Mouse (Mus musculus) heart, embryonic 12.5 days (tissue): Measurements from ENCODE around the gene Lipe. TPM values are rescaled to one million over a fixed set of nuclear protein-coding genes. Genes with fewer than 3 reads are reported as not detected.
"Not testable (repeated sequence)": the region's sequence is repeated elsewhere in the genome, so short reads cannot be mapped to it uniquely, and the experiment has no call there.

ENCODE experiments used
- ATAC-seq: fragments of 200-750 bp; cut with Nextera tagmentation; 2 replicates; pipeline ENCODE4 v1.8.0; 2017; ENCODE audit warnings: moderate TSS enrichment, moderate library complexity; ENCODE audit not compliant: insufficient number of reproducible peaks, low FRiP score
- H3K27ac ChIP-seq: fragments of 300-500 bp; sonication (generic); 2 replicates; pipeline ENCODE4 v1.5.1; 2016; ENCODE audit warnings: mild to moderate bottlenecking, moderate library complexity; ENCODE audit not compliant: poor library complexity, severe bottlenecking
- H3K27me3 ChIP-seq: fragments of 300-500 bp; sonication (generic); replicated peaks from 2 replicates; pipeline ENCODE4 v1.6.1; 2016; ENCODE audit warnings: mild to moderate bottlenecking, moderate library complexity
- H3K36me3 ChIP-seq: fragments of 300-500 bp; sonication (generic); 2 replicates; pipeline ENCODE4 v1.6.1; 2016; ENCODE audit warnings: mild to moderate bottlenecking, moderate library complexity
- H3K4me1 ChIP-seq: fragments of 300-500 bp; sonication (generic); replicated peaks from 2 replicates; pipeline ENCODE4 v1.6.1; 2016; ENCODE audit warnings: mild to moderate bottlenecking
- H3K4me2 ChIP-seq: fragments of 300-500 bp; sonication (generic); 2 replicates; pipeline ENCODE4 v1.6.1; 2016; ENCODE audit warnings: mild to moderate bottlenecking, moderate library complexity
- H3K4me3 ChIP-seq: fragments of 300-500 bp; sonication (generic); 2 replicates; pipeline ENCODE4 v1.5.1; 2016; ENCODE audit warnings: mild to moderate bottlenecking
- H3K9ac ChIP-seq: fragments of 300-500 bp; sonication (generic); 2 replicates; pipeline ENCODE4 v1.6.1; 2016; ENCODE audit warnings: mild to moderate bottlenecking, moderate library complexity
- H3K9me3 ChIP-seq: fragments of 300-500 bp; sonication (generic); replicated peaks from 2 replicates; pipeline ENCODE4 v1.6.1; 2016; ENCODE audit warnings: mild to moderate bottlenecking, moderate library complexity
- WGBS: fragments of 180-500 bp; shearing (Covaris S2); methylation state at CpG from one replicate; pipeline ENCODE4 v1.1.7; 2016; 5-methylcytosine and 5-hydroxymethylcytosine counted together
- polyA plus RNA-seq: library from polyadenylated mRNA; unstranded; fragments of >200 nt; fragmentation: Nextera tagmentation; extraction: Ambion mirVana; gene quantifications from 2 replicates; pipeline ENCODE4 v1.2.1, GENCODE M21; 2016

Gene Lipe
- polyA plus RNA-seq, 1 experiment from 2014 or later = 4.1 TPM

DNA sequence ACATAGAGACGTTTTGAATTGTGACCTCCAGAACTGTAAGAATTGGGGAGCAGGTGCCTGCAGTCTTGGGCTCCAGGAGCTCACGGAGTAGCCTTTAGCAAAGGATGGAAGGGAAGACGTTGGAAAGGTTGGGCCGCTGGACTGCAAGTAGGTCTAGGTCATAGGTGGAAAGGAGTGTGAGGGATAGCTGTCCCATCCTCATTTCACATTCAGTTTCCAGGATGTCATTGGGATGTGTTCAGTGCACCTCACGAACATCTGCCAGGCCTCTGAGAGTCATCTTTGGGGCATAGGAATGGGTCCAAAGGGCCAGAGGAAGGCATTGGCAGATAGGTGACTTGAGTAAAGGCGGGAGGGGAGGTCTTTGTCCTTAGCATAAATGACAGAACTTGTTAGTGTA lies 33.9 kb upstream of the Lipe start:
- Histone ChIP-seq H3K4me1 (no peaks in the 10 kb centered on the region; the same call in 1 of the 2 replicates), H3K9me3 (no peaks in the 10 kb centered on the region), H3K9ac (no peak overlapping the region), H3K27me3 (no peaks in the 10 kb centered on the region), H3K4me2 (no peak overlapping the region), H3K36me3 (no peaks in the 10 kb centered on the region), H3K27ac (no peak overlapping the region), H3K4me3 (no peak overlapping the region)
- 82% methylated on average over 6 of the region's 6 CpGs for WGBS
- no peak for ATAC-seq

DNA sequence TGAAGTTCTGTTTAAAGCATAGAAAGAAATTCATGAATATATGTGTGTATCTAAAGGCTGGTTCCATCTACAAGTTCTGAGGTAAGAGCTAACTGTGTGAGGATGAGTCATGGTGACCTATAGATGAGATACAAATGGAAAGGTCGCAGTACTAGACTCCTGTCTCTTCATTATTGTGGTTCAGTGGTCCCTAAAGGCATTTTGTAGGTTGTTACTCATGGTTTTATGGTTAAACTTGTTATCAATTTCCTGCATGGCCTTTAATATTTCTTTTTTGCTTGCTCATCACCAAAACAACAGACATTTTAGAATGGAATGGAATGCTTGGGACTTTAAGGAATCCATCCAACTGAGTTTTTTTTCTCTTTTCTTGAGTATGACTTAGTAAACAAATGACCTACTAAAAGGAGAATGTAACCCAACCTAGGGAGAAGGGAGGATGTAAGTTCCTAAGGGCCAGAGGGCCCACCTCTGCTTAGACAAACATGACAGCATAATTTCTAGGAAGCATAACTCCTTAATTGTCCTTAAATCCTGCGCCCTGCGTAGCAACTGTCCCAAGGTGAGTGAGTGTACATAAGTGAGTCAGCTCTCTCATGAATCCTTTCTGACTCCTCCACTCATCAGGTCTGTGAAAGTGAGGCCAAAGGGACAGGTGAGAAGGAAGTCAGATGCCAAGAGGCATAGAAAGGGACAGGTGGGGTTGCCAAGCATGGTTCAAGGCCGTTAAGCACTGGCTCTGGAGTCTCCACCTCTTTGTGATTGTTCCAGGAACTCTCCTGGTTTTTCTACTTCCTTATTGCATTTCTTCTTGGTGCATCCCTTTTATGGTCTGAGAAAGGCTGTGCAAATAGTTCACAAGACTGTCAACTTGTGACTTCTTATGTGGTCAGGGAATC lies 31.6 kb upstream of the Lipe start:
- no peak for ATAC-seq
- H3K9me3 ChIP-seq = no peaks in the 10 kb centered on the region
- no peak overlapping the region for H3K27ac ChIP-seq
- no peak overlapping the region for H3K9ac ChIP-seq
- WGBS = 76% methylated on average over 4 of the region's 4 CpGs
- no peaks in the 10 kb centered on the region for H3K27me3 ChIP-seq
- H3K4me1 ChIP-seq = no peaks in the 10 kb centered on the region; the same call in 1 of the 2 replicates
- H3K4me2 ChIP-seq = no peak overlapping the region
- H3K4me3 ChIP-seq = no peak overlapping the region
- no peaks in the 10 kb centered on the region for H3K36me3 ChIP-seq

DNA sequence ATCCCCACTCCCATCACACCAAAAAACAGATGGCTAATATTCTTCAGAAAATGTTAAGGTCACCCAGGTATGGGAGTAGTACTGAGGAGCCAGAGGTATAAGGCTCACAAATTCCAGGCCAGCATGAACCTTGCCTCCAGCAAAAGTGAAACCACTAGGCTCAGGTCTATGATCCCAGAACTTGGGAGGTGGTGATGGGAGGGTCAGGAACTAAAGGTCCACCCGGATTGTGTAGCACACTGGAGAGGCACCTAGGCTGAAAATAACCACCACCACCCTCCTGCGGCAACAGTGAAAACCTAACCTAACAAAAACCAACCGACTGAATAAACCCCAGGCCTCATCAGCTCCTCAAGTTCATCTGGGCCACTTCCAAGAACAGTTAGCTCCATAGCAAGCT lies 29.8 kb upstream of the Lipe start:
- Histone ChIP-seq H3K36me3 (no peaks in the 10 kb centered on the region), H3K4me2 (no peak overlapping the region), H3K9me3 (no peaks in the 10 kb centered on the region), H3K9ac (no peak overlapping the region), H3K27me3 (peaks cover 8% of the 10 kb centered on the region), H3K4me3 (no peak overlapping the region), H3K27ac (no peak overlapping the region), H3K4me1 (no peaks in the 10 kb centered on the region; the same call in 1 of the 2 replicates)
- ATAC-seq = no peak
- 76% methylated on average over 3 of the region's 3 CpGs for WGBS

DNA sequence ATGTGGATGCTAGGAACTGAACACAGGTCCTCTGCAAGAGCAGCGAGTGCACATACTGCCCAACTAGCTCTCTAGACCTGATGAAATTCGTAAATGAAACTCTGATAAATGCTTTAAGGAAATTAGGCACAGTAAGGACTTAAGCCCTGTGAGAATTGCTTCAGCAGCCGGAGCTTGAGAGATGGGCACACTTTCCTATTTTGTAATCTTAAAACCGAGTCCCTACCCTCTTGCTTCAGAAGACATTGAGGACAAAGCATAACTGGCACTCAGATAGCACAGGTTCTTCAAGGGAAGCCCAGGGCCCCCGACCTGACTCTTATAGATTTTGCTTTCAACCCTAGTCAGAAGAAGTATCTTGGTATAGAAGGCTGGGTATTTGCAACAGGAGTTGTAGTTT lies 28.6 kb upstream of the Lipe start:
- WGBS = 70% methylated on average over 5 of the region's 5 CpGs
- no peak for ATAC-seq
- H3K9me3 ChIP-seq = no peaks in the 10 kb centered on the region
- H3K27me3 ChIP-seq = peaks cover 18% of the 10 kb centered on the region
- no peaks in the 10 kb centered on the region for H3K36me3 ChIP-seq
- no peak overlapping the region for H3K9ac ChIP-seq
- H3K4me1 ChIP-seq = no peaks in the 10 kb centered on the region
- H3K4me3 ChIP-seq = no peak overlapping the region
- H3K27ac ChIP-seq = no peak overlapping the region
- H3K4me2 ChIP-seq = no peak overlapping the region

DNA sequence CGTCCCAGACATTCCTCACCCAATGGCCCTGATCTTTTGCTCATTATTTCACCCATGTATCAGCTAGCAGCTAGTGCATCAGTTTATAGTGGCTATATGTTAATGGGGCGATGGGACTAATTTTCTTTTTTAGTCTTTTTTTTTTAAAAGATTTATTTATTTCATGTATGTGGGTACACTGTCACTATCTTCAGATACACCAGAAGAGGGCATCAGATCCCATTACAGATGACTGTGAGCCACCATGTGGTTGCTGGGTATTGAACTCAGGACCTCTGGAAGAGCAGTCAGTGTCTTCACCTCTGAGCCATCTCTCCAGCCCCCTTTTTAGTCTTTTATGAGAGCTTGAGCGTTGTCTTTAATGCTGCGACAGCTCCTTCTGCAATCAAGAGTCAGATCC lies 27.9 kb upstream of the Lipe start:
- WGBS = 73% methylated on average over 4 of the region's 4 CpGs

DNA sequence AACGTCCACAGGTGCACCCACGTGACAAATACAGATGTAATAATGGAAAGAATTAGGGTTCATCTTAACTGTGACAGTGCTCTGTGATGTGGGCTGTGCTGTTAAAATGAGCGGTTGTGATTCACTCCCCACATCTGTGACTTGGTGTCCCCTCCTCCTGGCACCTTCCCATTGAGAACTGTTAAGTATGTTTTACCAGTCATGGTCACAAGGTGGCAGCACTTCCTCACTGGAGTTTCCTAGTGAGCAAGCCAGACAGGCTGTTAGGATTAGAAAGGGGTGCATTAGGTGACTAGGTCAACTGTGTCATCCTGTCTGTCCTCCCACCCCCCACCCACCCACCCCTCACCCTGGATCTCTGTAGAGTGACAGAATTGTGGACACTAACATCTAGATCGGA lies 25.9 kb upstream of the Lipe start:
- Histone ChIP-seq H3K4me1 (no peaks in the 10 kb centered on the region), H3K4me3 (no peak overlapping the region), H3K27ac (no peak overlapping the region), H3K4me2 (no peak overlapping the region), H3K36me3 (no peaks in the 10 kb centered on the region), H3K27me3 (peaks cover 26% of the 10 kb centered on the region), H3K9me3 (no peaks in the 10 kb centered on the region), H3K9ac (no peak overlapping the region)
- ATAC-seq = no peak
- WGBS = 32% methylated on average over 4 of the region's 4 CpGs

More for the DNA sequence above, 27.9 kb upstream of the Lipe start:
- not testable (repeated sequence) for ATAC-seq, H3K27ac ChIP-seq, H3K9ac ChIP-seq, H3K4me1 ChIP-seq, H3K4me2 ChIP-seq, H3K4me3 ChIP-seq, H3K36me3 ChIP-seq, H3K9me3 ChIP-seq
- peaks cover 26% of the 10 kb centered on the region for H3K27me3 ChIP-seq

DNA sequence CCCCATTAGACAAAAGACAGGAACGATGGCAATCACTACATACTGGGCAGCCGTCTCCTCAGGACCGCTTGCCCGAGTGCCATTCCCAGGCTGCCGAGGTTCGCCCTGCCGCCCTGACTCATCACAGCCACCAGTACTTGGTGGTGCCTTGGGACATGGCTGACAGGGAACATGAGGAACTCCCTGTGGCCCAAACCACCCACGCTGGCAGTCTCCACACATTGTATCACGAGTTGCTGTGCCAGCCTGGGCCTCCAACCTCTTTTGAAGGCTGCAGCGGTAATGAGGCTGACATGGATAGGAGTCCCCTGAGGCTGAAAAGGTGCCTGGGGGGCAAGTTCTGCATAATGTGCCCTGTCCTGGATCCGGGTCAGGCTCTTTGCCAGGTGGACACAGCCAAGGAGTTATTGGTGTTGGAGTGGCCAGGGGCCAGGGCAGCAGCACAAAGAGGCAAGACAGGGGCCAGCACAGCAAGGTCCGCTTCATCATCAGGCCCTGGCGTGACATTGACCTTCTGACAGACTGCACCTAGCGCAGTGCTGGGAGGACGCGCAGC lies 23.9 kb upstream of the Lipe start:
- ATAC-seq = no peak
- H3K4me1 ChIP-seq = no peaks in the 10 kb centered on the region
- H3K9ac ChIP-seq = no peak overlapping the region; the same call in 1 of the 2 replicates
- no peak overlapping the region for H3K4me3 ChIP-seq
- no peak overlapping the region for H3K27ac ChIP-seq
- H3K27me3 ChIP-seq = peaks cover 26% of the 10 kb centered on the region
- no peaks in the 10 kb centered on the region for H3K36me3 ChIP-seq
- no peak overlapping the region for H3K4me2 ChIP-seq
- no peaks in the 10 kb centered on the region for H3K9me3 ChIP-seq
- WGBS = 66% methylated on average over 16 of the region's 16 CpGs

DNA sequence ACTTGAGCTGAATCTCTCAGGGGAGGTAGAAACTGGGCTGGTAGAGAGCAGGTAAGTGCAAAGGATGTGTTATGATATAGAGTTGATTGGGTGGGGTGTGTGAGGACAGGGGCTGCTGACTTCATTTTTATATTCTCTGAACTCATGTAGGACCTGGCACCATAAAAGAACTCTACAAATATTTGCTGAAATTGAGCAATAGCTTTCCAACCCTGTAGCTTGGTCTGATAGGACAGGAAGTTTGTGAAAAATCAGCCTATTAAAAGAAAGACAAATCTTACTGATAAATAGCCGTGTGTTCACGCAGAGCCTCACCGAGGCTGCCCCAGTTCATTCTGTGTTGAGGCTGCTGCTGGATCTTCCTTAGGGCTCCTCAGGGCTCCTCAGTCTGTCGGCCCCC lies 21.4 kb upstream of the Lipe start:
- no peak overlapping the region for H3K4me2 ChIP-seq
- no peak for ATAC-seq

DNA sequence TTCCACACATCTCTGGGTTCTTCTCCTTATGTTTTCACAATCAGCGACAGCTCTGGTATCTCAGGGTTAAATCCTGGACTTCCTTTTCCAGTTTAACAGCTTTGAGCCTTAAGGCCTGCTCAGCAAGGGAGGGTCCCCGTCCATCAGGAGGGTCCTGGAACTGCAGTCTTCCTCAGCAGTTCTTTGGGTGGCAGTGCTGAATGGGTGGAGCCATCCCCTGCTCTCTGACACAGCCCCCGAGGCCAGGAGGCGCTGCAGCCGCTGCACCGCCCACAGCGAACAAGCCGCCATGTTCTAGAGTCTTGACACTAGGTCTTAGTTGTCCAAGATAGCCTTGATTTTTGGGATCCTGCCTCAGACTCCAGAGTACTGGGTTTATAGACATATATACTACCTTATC lies 21.0 kb upstream of the Lipe start:
- no peaks in the 10 kb centered on the region for H3K4me1 ChIP-seq
- no peak overlapping the region for H3K4me2 ChIP-seq
- no peak overlapping the region for H3K4me3 ChIP-seq
- no peaks in the 10 kb centered on the region for H3K36me3 ChIP-seq
- 72% methylated on average over 8 of the region's 8 CpGs for WGBS
- H3K9me3 ChIP-seq = no peaks in the 10 kb centered on the region
- peaks cover 26% of the 10 kb centered on the region for H3K27me3 ChIP-seq
- no peak for ATAC-seq
- H3K27ac ChIP-seq = no peak overlapping the region
- no peak overlapping the region for H3K9ac ChIP-seq

More for the DNA sequence above, 21.4 kb upstream of the Lipe start:
- Histone ChIP-seq H3K27ac (no peak overlapping the region), H3K9ac (no peak overlapping the region), H3K4me1 (no peaks in the 10 kb centered on the region), H3K9me3 (no peaks in the 10 kb centered on the region), H3K27me3 (peaks cover 26% of the 10 kb centered on the region), H3K4me3 (no peak overlapping the region), H3K36me3 (no peaks in the 10 kb centered on the region)
- WGBS = 82% methylated on average over 4 of the region's 4 CpGs

DNA sequence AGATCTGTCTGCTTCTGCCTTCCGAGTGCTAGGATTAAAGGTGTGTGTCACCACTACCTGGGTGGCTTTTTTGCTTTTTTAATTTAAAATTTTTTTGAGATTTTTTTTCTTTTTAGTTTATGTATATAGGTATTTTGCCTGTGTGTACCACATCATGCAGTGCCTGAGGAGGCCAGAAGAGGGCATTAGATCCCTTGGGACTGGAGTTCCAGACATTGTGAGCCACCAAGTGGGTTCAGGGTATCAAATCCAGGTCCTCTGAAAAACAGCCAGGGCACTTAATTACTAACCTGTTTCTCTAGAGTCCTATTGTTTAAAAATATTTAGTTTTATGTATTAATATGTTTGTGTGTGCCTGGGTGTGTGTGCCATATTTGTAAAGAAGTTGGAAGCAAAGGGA lies 19.1 kb upstream of the Lipe start:
- Histone ChIP-seq H3K36me3 (no peaks in the 10 kb centered on the region), H3K4me2 (no peak overlapping the region), H3K4me3 (no peak overlapping the region), H3K27me3 (peaks cover 12% of the 10 kb centered on the region), H3K9me3 (no peaks in the 10 kb centered on the region), H3K9ac (no peak overlapping the region), H3K4me1 (0 out of 2 replicates have a peak, but pooled peaks cover 4% of the 10 kb centered on the region), H3K27ac (no peak overlapping the region)
- ATAC-seq = no peak
- WGBS = 51% methylated on average over 1 of the region's 1 CpGs

DNA sequence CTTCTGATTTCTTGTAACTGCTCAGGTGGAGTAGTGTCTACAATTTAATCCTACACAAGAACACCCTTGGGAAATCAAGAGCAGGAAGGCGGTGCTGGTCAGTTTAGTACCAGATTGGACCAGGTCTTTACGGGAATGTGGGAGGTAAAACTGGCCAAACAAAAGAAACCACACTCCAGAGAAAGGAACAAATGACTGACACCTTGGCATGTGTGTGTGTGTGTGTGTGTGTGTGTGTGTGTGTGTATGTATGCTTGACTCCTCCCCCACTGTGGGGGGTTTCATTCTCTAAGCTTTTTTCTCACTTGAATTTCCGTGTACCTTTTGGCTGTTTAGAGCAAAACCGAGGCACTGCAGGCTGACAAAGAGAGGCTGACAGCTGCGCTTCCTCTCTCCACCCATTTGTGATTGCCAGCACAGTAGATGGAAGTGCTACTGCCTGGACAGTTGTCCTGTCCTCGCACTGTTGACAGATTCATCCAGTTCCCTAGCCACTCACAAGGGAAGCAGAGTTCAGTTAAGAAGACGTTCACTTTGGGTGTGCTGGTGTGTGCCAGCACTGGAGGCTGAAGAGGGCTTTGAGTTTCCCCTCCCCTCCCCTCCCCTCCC lies 14.4 kb upstream of the Lipe start, which contains the start of gene Cxcl17:
Cxcl17 (minus strand) TSS at position 54 of the 609 bp plus-strand sequence.
- Histone ChIP-seq H3K9me3 (no peaks in the 10 kb centered on the region), H3K27me3 (no peaks in the 10 kb centered on the region), H3K9ac (no peak within 1 kb of the TSS), H3K4me2 (no peak within 1 kb of the TSS), H3K27ac (no peak within 1 kb of the TSS), H3K36me3 (no peaks in the 10 kb centered on the region), H3K4me3 (no peak within 1 kb of the TSS), H3K4me1 (0 out of 2 replicates have a peak, but pooled peaks cover 4% of the 10 kb centered on the region)
- no peak for ATAC-seq
- WGBS = 39% methylated on average over 7 of the region's 7 CpGs
